Mouse (Mus musculus): Measurements from ENCODE around the gene Uncx. TPM values are rescaled to one million over a fixed set of nuclear protein-coding genes. Genes with fewer than 3 reads are reported as not detected.

The Uncx gene
- not detected for polyA plus RNA-seq (2017; shearing (Covaris generic))

GRCm38 (mm10) chr5:139543214-139543613 lies at the start of gene Uncx:
Gene Uncx (plus strand): TSS chr5:139543494.

Other genes starting within 250 kb of the Uncx start
- gene Adap1, start 217.9 kb upstream of the Uncx start, polyA plus RNA-seq (2017; shearing (Covaris generic)), result 25.1 TPM
- 23.1 TPM for gene Cox19, start 192.1 kb upstream of the Uncx start, polyA plus RNA-seq (2017; shearing (Covaris generic))
- gene Cyp2w1, start 190.9 kb upstream of the Uncx start, polyA plus RNA-seq (2017; shearing (Covaris generic)), result not detected
- 17.2 TPM for gene Gpr146, start 165.8 kb upstream of the Uncx start, polyA plus RNA-seq (2017; shearing (Covaris generic))
- gene C130050O18Rik, start 138.2 kb upstream of the Uncx start, polyA plus RNA-seq (2017; shearing (Covaris generic)), result not detected
- gene Gper1, start 120.3 kb upstream of the Uncx start, polyA plus RNA-seq (2017; shearing (Covaris generic)), result not detected
- 3.6 TPM for gene 3110082I17Rik, start 83.0 kb upstream of the Uncx start, polyA plus RNA-seq (2017; shearing (Covaris generic))
- gene Zfand2a, start 58.9 kb upstream of the Uncx start, polyA plus RNA-seq (2017; shearing (Covaris generic)), result 55.6 TPM
- gene Micall2, start 192.8 kb downstream of the Uncx start, polyA plus RNA-seq (2017; shearing (Covaris generic)), result not detected
- gene Ints1, start 232.2 kb downstream of the Uncx start, polyA plus RNA-seq (2017; shearing (Covaris generic)), result 44.8 TPM
- 102 TPM for gene Mafk, start 248.0 kb downstream of the Uncx start, polyA plus RNA-seq (2017; shearing (Covaris generic))